Mouse (Mus musculus) kidney, postnatal 25 days (tissue): ENCODE data around the gene Tff3.

Source experiments
- DNase-seq, 2 experiments: peaks; one replicate each; pipeline ENCODE4 v3.0.0; 2021; ENCODE audit warnings: mixed read lengths in 2 of 2

The Tff3 gene

DNA sequence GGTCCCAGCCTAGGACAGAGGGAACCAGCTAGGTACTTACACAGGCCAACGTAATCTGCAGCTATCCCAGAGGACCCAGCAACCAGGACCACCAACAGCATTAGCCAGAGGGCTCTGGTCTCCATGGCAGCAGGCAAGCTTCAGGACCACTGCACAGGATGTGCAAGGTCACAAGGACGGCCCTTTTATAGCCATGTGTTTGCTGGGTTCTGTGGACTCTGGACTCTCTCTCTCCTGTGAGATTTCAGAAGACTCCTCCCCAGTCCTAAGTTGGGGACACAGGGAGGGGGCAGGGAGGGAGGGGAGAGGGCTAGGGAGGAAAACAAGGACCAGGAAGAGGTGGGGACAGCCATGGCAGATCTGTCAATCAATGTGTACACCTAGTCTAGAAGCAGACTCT lies at the start of gene Tff3:
TSS of gene Tff3 (minus strand) at position 195 of the 400 bp plus-strand sequence.
- no peak for DNase-seq

DNA sequence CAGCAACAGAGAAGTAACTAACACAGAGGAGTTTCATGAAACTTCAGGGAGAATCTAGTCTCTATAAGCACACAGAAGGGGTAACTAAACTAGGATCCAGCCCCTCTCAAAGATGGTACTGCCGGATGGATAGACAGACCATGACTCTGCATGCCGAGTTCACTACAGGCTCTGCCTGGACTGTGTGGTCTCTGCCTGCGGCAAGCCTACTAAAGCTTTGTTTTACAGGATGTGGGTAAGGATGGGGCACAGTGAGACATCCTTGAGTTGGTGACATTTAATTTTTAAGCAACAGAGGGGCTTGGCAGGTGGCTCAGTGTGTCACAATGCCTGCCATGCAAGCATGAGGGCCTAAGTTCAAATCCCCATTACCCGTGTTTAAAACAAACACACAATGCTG lies 46.9 kb upstream of the Tff3 start:
- no peak for DNase-seq

DNA sequence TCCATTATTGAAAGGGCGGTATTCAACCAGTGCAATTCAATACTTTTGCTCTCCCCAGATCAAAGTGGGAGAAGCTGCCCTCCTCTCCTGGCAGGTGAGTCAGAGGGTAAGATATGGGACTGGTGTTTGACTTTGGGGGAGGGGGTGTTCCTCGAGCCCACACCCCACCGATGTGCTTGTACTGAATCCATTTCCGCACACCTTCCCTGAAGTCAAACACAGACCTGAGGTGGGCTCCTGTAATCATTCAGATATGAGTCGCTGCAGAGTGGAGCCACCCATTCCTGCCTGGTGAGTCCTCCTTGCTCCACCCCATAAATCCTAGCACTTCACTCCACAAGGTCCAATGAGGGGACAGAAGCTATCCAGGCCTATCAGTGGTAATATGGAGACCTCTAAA lies 40.4 kb upstream of the Tff3 start:
- DNase-seq: no peak

GRCm38 (mm10) chr17:31165127-31165526 lies 35.7 kb upstream of the Tff3 start, which contains the start of gene Tff1:
TSS of gene Tff1 (minus strand) at chr17:31165277.
- DNase-seq: no peak

DNA sequence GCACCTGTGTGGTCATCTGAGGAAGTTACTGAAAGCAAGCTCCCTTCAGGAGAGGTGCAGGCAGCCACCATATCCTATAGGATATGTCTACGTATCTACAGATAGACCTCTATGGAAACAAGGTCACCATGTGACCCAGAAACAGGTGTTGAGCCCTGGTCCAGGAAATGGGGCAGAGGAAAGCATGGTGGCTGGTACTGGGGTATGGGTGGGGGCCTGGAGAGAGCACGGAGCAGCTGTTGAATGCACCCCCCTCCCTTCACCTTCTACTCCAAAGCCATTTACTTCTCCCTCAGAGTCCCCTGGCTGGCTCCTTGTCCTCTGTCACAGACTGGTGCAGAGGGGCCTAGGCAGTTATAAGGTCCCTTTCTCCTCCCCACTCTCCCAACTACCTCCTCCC lies 34.4 kb upstream of the Tff3 start:
- DNase-seq: no peak

GRCm38 (mm10) chr17:31162607-31163006 lies 33.2 kb upstream of the Tff3 start:
- DNase-seq: peak; percentile 18 to 48

GRCm38 (mm10) chr17:31160291-31160690 lies 30.8 kb upstream of the Tff3 start:
- peak in 1 of 2 experiments; percentile 35 for DNase-seq

- no peak for DNase-seq
Measured at GRCm38 (mm10) chr17:31157921-31158320, 28.5 kb upstream of the Tff3 start.

- DNase-seq: no peak
Measured at GRCm38 (mm10) chr17:31153785-31154184, 24.3 kb upstream of the Tff3 start.

DNA sequence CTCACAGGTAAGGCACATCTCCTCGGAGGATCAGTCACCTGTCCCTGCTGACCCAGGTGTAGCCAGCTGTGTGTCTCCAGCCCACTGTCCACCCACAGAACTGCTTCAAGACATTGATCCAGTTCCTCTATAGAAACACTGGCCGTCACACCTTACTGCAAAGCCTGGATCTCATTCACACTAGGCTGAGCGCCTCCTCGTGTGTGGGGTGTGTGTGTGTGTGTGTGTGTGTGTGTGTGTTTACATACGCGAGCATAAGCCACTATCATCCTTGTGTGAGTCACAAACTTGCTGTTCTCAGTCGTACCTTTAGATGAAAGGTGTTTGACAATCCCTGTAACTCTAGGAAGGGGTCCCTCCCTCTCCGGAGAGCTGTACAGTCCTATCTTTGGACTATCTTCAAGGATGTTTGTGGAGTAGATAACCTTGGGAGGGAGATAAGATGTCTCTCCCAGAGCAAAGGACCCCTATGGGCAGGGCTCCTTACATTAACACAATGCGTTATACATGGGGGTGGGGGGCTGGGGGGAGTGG lies 23.6 kb upstream of the Tff3 start:
- no peak for DNase-seq

DNA sequence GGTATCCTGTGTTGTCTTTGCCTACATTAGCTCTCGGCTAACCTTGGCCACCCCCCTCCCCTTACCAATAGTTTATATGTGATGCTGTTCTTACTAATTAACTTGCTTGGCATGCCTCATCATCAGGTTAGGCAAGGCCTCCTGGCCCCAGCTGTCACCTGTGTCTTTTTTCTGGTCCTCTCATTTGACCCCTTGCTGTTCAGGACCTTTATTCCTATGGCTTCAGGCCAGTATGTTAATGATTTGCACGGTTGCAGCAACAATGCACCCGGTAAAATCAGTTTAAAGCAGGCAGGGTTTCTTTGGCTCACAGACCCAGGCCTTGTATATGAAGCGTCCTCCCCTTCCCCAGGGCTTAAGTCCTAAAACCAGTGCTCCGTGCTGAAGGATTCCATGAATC lies 23.1 kb upstream of the Tff3 start:
- peak; percentile 74 to 85 for DNase-seq

GRCm38 (mm10) chr17:31145998-31146397 lies 16.6 kb upstream of the Tff3 start:
- DNase-seq: no peak

DNA sequence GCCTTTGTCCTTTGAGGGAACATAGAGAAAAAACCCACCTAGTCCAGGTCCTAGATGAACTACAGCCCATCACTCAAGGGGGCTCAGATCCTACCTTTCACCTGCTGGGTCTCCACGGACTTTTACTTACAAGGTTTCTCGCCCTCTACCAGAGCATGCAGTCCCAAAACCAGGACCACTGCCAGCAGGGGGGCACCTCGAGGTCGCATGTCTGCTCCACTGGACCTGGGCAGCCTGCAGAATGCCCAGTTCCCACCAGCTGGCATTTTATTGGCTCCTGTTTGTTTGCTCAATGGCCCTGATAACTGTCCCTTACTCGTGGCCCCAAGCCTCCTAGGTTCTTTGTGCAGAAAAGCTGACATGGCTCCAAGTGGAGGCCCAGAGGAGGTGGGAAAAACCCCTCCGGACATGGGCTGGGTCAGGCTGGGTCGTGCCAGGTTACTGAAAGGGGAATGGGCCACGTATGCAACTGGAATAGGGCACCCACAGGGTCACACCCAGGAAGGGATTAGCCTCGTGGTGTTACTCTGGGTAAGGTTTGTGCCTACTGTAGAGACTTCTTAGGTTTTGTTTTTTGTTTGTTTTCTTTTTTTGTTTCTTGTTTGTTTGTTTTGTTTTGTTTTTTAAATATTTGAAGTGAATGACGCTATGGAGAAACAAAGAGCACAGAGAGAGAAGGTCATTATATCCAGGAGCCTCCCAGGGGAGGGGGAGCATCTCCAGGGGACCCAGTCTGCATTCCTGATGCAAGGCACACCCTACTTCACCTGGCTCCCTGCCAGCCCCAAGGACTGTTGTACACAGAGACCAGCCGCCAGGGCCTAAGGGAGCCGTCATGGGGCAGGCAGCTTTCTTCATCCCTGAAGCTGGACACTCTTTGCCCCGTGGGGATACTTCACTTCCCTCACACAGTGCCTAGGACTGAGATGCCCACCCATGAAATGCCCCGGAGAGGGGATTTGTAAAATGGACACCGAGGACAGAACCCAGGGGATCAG lies 14.9 kb upstream of the Tff3 start, which contains the start of gene Tff2:
TSS of gene Tff2 (minus strand) at position 243 of the 998 bp plus-strand sequence.
- DNase-seq: peak; percentile 33 to 54

DNA sequence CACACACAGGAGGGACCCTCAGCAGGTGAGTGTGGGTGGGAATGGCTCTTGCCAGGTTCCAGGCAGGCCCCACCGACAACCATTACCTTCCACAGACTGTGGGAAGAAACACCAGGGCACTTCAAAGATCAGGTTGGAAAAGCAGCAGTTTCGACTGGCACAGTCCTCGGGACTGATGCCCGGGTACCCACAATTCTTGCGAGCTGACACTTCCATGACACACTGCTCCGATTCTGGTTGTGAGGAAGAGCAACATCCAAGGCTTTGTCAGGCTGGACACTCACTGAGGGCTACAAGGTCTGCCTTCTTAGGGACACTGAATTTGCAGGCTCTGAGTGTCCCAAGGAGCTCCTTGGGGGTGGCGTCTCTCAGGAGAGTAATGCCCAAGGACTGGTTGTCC lies 12.7 kb upstream of the Tff3 start:
- DNase-seq: no peak

- DNase-seq: peak; percentile 70 to 71
Measured at GRCm38 (mm10) chr17:31138398-31138797, 9.0 kb upstream of the Tff3 start.

DNA sequence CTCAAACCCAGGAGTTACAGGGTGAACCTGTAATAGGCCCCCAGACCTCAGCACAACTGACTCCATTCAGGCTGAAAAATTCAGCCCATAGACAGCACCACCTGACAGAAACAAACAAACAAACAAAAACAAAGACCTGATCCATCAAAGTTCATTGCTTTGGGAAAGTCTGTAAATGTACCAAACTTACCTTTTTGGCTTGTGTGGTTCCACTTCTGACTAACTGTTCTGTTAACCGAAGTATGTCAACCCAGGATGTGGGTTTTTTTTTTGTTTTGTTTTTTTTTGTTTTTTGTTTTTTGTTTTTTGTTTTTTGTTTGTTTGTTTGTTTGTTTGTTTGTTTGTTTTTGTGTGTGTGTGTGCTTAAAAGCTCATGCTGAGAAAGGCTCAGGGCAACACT lies 7.4 kb upstream of the Tff3 start:
- DNase-seq: no peak

- DNase-seq: no peak
Measured at GRCm38 (mm10) chr17:31136291-31136690, 6.8 kb upstream of the Tff3 start.

- no peak for DNase-seq
Measured at GRCm38 (mm10) chr17:31134913-31135312, 5.5 kb upstream of the Tff3 start.

GRCm38 (mm10) chr17:31133776-31134175 lies 4.3 kb upstream of the Tff3 start:
- no peak for DNase-seq

- no peak for DNase-seq
Measured at GRCm38 (mm10) chr17:31131269-31131821, 1.9 kb upstream of the Tff3 start.

DNA sequence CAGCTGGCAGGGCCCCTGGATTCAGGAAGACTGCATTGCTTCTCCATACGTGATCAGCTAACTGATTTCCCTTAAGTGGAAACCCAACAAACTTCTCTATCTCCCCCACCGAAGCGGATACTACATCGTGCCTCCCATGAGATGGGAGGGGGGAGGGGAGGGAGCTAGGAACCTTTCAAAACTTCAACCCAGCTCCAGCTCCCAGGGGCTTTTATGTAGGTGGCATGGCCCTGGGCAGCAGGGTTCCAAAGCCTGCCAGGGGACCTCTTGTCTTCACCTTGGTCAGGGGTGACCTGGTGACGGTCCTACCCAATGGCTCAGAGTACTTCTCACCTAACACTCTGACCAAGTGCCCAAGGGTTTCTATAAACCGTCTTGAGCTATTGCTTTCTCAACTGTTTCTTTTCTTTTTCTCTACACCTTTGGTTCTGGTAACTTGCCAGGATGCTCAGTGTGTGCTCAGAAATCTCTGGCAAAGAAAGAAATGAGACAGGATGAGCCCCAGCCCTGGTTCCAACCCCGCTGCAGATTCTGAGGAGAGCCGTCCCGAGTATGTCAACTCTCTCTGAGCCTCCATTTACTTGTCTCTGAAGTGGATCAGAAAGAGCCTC lies 633 bp downstream of the Tff3 start:
- no peak for DNase-seq

GRCm38 (mm10) chr17:31125548-31126266 lies 3.7 kb downstream of the Tff3 start:
- DNase-seq: no peak

GRCm38 (mm10) chr17:31121975-31122374 lies 7.5 kb downstream of the Tff3 start:
- DNase-seq: peak in 1 of 2 experiments; percentile 45
